In genomic region chr14:54103115-54103514, GRCm38 (mm10) we compare ENCODE assay signal across 25 mouse cellular contexts.
"Had no signal": no experiment of that assay in that cellular context is flagged by ENCODE, and none has a peak within 500 bp of the region (broad histone marks: within the 10 kb centered on the region; RNA-seq: fewer than 3 reads in every experiment).

No protein-coding gene starts in this region.

- H3K27ac ChIP-seq: gastrocnemius, adult 2 months; heart, adult 2 months; hindbrain, embryonic 12.5 days; hindbrain, embryonic 14.5 days; intestine, embryonic 15.5 days; layer of hippocampus, adult 2 months; left cerebral cortex, adult 2 months; limb, embryonic 10.5 days; limb, embryonic 12.5 days; liver, embryonic 13.5 days had no signal

- H3K9ac ChIP-seq: heart, embryonic 12.5 days; hindbrain, embryonic 12.5 days; hindbrain, embryonic 14.5 days; intestine, embryonic 15.5 days; limb, embryonic 12.5 days; liver, embryonic 13.5 days had no signal

- H3K4me1 ChIP-seq: hindbrain, embryonic 12.5 days had no signal

- H3K36me3 ChIP-seq: heart, embryonic 12.5 days; hindbrain, embryonic 12.5 days; intestine, embryonic 15.5 days; limb, embryonic 10.5 days; limb, embryonic 12.5 days; liver, embryonic 13.5 days had no signal

- H3K4me3 ChIP-seq: gastrocnemius, adult 2 months; heart, adult 2 months; heart, embryonic 12.5 days; hindbrain, embryonic 12.5 days; intestine, embryonic 15.5 days; layer of hippocampus, adult 2 months; left cerebral cortex, adult 2 months; limb, embryonic 10.5 days; limb, embryonic 12.5 days; liver, embryonic 13.5 days had no signal

- ATAC-seq: hindbrain, embryonic 16.5 days; inflammation-experienced regulatory T-cells, adult 6 months; intestine, embryonic 15.5 days; intestine, postnatal 0 days had no signal

- DNase-seq: gastrocnemius, adult 2 months; gastrocnemius, postnatal 10 days; gastrocnemius, postnatal 25 days; heart, adult 2 months; heart, postnatal 10 days; heart, postnatal 4 days; kidney, adult 18-20 months; kidney, adult 8-10 months; kidney, postnatal 10 days; kidney, postnatal 25 days; kidney, postnatal 4 days; liver; liver, embryonic 13.5 days had no signal

- H3K27me3 ChIP-seq: heart, embryonic 12.5 days; hindbrain, embryonic 12.5 days; intestine, embryonic 15.5 days; limb, embryonic 12.5 days had no signal

- H3K4me2 ChIP-seq: heart, embryonic 12.5 days; hindbrain, embryonic 12.5 days; hindbrain, embryonic 14.5 days; intestine, embryonic 15.5 days; limb, embryonic 12.5 days; liver, embryonic 11.5 days; liver, embryonic 13.5 days had no signal

- H3K9me3 ChIP-seq: heart, embryonic 12.5 days; hindbrain, embryonic 12.5 days; intestine, embryonic 15.5 days; limb, embryonic 10.5 days; limb, embryonic 12.5 days; liver, embryonic 13.5 days had no signal
